In genomic region chr8:74501291-74501690, GRCm38 (mm10) we compare ENCODE assay signal across 25 mouse cellular contexts.
DNase-seq lines count a peak whose midpoint lies in the region; ATAC-seq and TF ChIP-seq lines count a peak whose summit lies in the region.
"Had no signal": no experiment of that assay in that cellular context is flagged by ENCODE, and none has a peak within 500 bp of the region (broad histone marks: within the 10 kb centered on the region; RNA-seq: fewer than 3 reads in every experiment).

No protein-coding gene starts in this region.

- no peak overlapping the region for H3K4me2 ChIP-seq in forebrain, embryonic 14.5 days (ENCODE audit: low read length)
- H3K4me2 ChIP-seq in forebrain, embryonic 12.5 days: no peak overlapping the region
- H3K4me2 ChIP-seq in kidney, postnatal 0 days (ENCODE audit: low read length): no peak overlapping the region
- H3K4me2 ChIP-seq in kidney, embryonic 14.5 days (replicated peaks; ENCODE audit: low read depth, low read length): no peak overlapping the region
- H3K4me2 ChIP-seq in neural tube, embryonic 15.5 days: no peak overlapping the region
- H3K4me2 ChIP-seq: embryonic facial prominence, embryonic 13.5 days; intestine, embryonic 15.5 days; midbrain, embryonic 11.5 days; neural tube, embryonic 13.5 days; stomach, embryonic 15.5 days had no signal

- DNase-seq in forebrain, embryonic 14.5 days (ENCODE audit: low spot score): peak; percentile 36
- peak; percentile 22 for DNase-seq in kidney, postnatal 0 days (ENCODE audit: low spot score)
- peak; percentile 80 for DNase-seq in Muller cell, postnatal 12 days (ENCODE audit: inconsistent ontology term)
- peak; percentile 31 for DNase-seq in brain, adult 2 months (ENCODE audit: low read depth, low spot score)
- DNase-seq: adrenal gland, postnatal 10 days; B cell, adult 2 months; cerebellum, adult 18-20 months; gastrocnemius, postnatal 36 days; heart, postnatal 14 days; kidney, adult 8-10 months; kidney, postnatal 25 days; liver; lung, adult 2 months; right cerebral cortex, postnatal 14 days had no signal

- H3K27me3 ChIP-seq in forebrain, embryonic 14.5 days (replicated peaks; ENCODE audit: control insufficient read depth, insufficient read depth, low read length): no peaks in the 10 kb centered on the region
- H3K27me3 ChIP-seq in forebrain, embryonic 12.5 days: no peaks in the 10 kb centered on the region
- no peaks in the 10 kb centered on the region for H3K27me3 ChIP-seq in kidney, postnatal 0 days (ENCODE audit: insufficient read depth, low read length)
- no peaks in the 10 kb centered on the region for H3K27me3 ChIP-seq in kidney, embryonic 14.5 days (ENCODE audit: control insufficient read depth, insufficient read depth, low read length)
- H3K27me3 ChIP-seq in neural tube, embryonic 15.5 days (replicated peaks): no peaks in the 10 kb centered on the region
- H3K27me3 ChIP-seq: embryonic facial prominence, embryonic 13.5 days; intestine, embryonic 15.5 days; neural tube, embryonic 13.5 days; stomach, embryonic 15.5 days had no signal

- H3K9me3 ChIP-seq in forebrain, embryonic 14.5 days (replicated peaks; ENCODE audit: control insufficient read depth, low read length): no peaks in the 10 kb centered on the region
- no peaks in the 10 kb centered on the region for H3K9me3 ChIP-seq in forebrain, embryonic 12.5 days
- H3K9me3 ChIP-seq in kidney, postnatal 0 days (replicated peaks; ENCODE audit: low read length): no peaks in the 10 kb centered on the region
- H3K9me3 ChIP-seq in kidney, embryonic 14.5 days (ENCODE audit: control insufficient read depth, low read length): no peaks in the 10 kb centered on the region
- H3K9me3 ChIP-seq in neural tube, embryonic 15.5 days (replicated peaks): no peaks in the 10 kb centered on the region
- H3K9me3 ChIP-seq: embryonic facial prominence, embryonic 13.5 days; forebrain, embryonic 10.5 days; hindbrain, embryonic 10.5 days; intestine, embryonic 15.5 days; neural tube, embryonic 13.5 days; stomach, embryonic 15.5 days had no signal

- H3K4me1 ChIP-seq in forebrain, embryonic 14.5 days (ENCODE audit: control insufficient read depth, insufficient read depth, low read length): no peaks in the 10 kb centered on the region
- H3K4me1 ChIP-seq in forebrain, embryonic 12.5 days: no peaks in the 10 kb centered on the region
- no peaks in the 10 kb centered on the region for H3K4me1 ChIP-seq in kidney, postnatal 0 days (replicated peaks; ENCODE audit: insufficient read depth, low read length)
- no peaks in the 10 kb centered on the region for H3K4me1 ChIP-seq in kidney, embryonic 14.5 days (ENCODE audit: control insufficient read depth, insufficient read depth, low read length)
- no peaks in the 10 kb centered on the region; the same call in 1 of the 2 replicates for H3K4me1 ChIP-seq in neural tube, embryonic 15.5 days
- H3K4me1 ChIP-seq: embryonic facial prominence, embryonic 13.5 days; forebrain, embryonic 10.5 days; hindbrain, embryonic 10.5 days; intestine, embryonic 15.5 days; neural tube, embryonic 13.5 days; stomach, embryonic 15.5 days had no signal

- no peaks in the 10 kb centered on the region for H3K36me3 ChIP-seq in forebrain, embryonic 14.5 days (ENCODE audit: control insufficient read depth, insufficient read depth, low read length)
- H3K36me3 ChIP-seq in forebrain, embryonic 12.5 days (replicated peaks): no peaks in the 10 kb centered on the region
- H3K36me3 ChIP-seq in kidney, postnatal 0 days (ENCODE audit: insufficient read depth, low read length): no peaks in the 10 kb centered on the region
- H3K36me3 ChIP-seq in kidney, embryonic 14.5 days (ENCODE audit: control insufficient read depth, insufficient read depth, low read length): no peaks in the 10 kb centered on the region
- H3K36me3 ChIP-seq in neural tube, embryonic 15.5 days: no peaks in the 10 kb centered on the region
- H3K36me3 ChIP-seq: embryonic facial prominence, embryonic 13.5 days; forebrain, embryonic 10.5 days; hindbrain, embryonic 10.5 days; intestine, embryonic 15.5 days; neural tube, embryonic 13.5 days; stomach, embryonic 15.5 days had no signal

- H3K27ac ChIP-seq in forebrain, embryonic 14.5 days (ENCODE audit: low read depth, low read length): no peak overlapping the region
- H3K27ac ChIP-seq in forebrain, embryonic 12.5 days: no peak overlapping the region
- no peak overlapping the region for H3K27ac ChIP-seq in kidney, postnatal 0 days
- no peak overlapping the region for H3K27ac ChIP-seq in kidney, embryonic 14.5 days (ENCODE audit: low read depth, low read length)
- H3K27ac ChIP-seq in neural tube, embryonic 15.5 days (replicated peaks): no peak overlapping the region
- H3K27ac ChIP-seq: embryonic facial prominence, embryonic 13.5 days; forebrain, embryonic 10.5 days; hindbrain, embryonic 10.5 days; intestine, embryonic 15.5 days; liver, embryonic 14.5 days; neural tube, embryonic 13.5 days; stomach, embryonic 15.5 days had no signal

- no peak overlapping the region for H3K4me3 ChIP-seq in forebrain, embryonic 14.5 days (ENCODE audit: low read depth, low read length)
- H3K4me3 ChIP-seq in forebrain, embryonic 12.5 days (replicated peaks): no peak overlapping the region
- no peak overlapping the region for H3K4me3 ChIP-seq in kidney, postnatal 0 days (replicated peaks; ENCODE audit: low read depth, low read length)
- H3K4me3 ChIP-seq in kidney, embryonic 14.5 days (ENCODE audit: low read length): no peak overlapping the region
- H3K4me3 ChIP-seq in neural tube, embryonic 15.5 days (replicated peaks): no peak overlapping the region
- H3K4me3 ChIP-seq: embryonic facial prominence, embryonic 13.5 days; forebrain, embryonic 10.5 days; hindbrain, embryonic 10.5 days; intestine, embryonic 15.5 days; neural tube, embryonic 13.5 days; stomach, embryonic 15.5 days had no signal

- no peak for ATAC-seq in forebrain, embryonic 14.5 days
- ATAC-seq in forebrain, embryonic 12.5 days (ENCODE audit: low FRiP score): no peak
- no peak for ATAC-seq in kidney, postnatal 0 days (replicated peaks; ENCODE audit: low FRiP score, low read depth)
- no peak for ATAC-seq in kidney, embryonic 14.5 days (ENCODE audit: low FRiP score, low TSS enrichment)
- ATAC-seq in neural tube, embryonic 15.5 days (ENCODE audit: low FRiP score): no peak
- ATAC-seq: intestine, embryonic 15.5 days had no signal

- no peak overlapping the region for H3K9ac ChIP-seq in forebrain, embryonic 14.5 days (ENCODE audit: low read length)
- H3K9ac ChIP-seq in forebrain, embryonic 12.5 days: no peak overlapping the region
- H3K9ac ChIP-seq in kidney, postnatal 0 days (ENCODE audit: low read depth, low read length): no peak overlapping the region
- no peak overlapping the region for H3K9ac ChIP-seq in kidney, embryonic 14.5 days (ENCODE audit: low read depth, low read length)
- no peak overlapping the region for H3K9ac ChIP-seq in neural tube, embryonic 15.5 days (replicated peaks)
- H3K9ac ChIP-seq: embryonic facial prominence, embryonic 13.5 days; intestine, embryonic 15.5 days; liver, embryonic 14.5 days; neural tube, embryonic 13.5 days; stomach, embryonic 15.5 days had no signal

- 86% methylated on average over 2 of the region's 2 CpGs for WGBS in forebrain, embryonic 14.5 days
- WGBS in forebrain, embryonic 12.5 days: 97% methylated on average over 2 of the region's 2 CpGs
- WGBS in kidney, postnatal 0 days: 66% methylated on average over 2 of the region's 2 CpGs
- 67% methylated on average over 2 of the region's 2 CpGs for WGBS in kidney, embryonic 14.5 days
- 87% methylated on average over 2 of the region's 2 CpGs for WGBS in neural tube, embryonic 15.5 days

- no peak for TF ChIP-seq CTCF in kidney, postnatal 0 days (IDR thresholded peaks at IDR 0.05; ENCODE audit: low read depth)

Comparison
In these comparisons a context has a peak if more than half of its experiments do, and no peak if none do; other contexts are left out.
1. DNase-seq: peak in every context shown above with its lines; median percentile 80 in Muller cell, postnatal 12 days; 36 in forebrain, embryonic 14.5 days; 31 in brain, adult 2 months; 22 in kidney, postnatal 0 days.